Mouse (Mus musculus) heart, postnatal 14 days (tissue): Measurements from ENCODE around the gene Bcat1. TPM values are rescaled to one million over a fixed set of nuclear protein-coding genes. Genes with fewer than 3 reads are reported as not detected.

Experiments
- DNase-seq, 2 experiments: peaks; one replicate each; pipeline ENCODE4 v3.0.0; 2021 to 2022
- intact Hi-C: fragments of 180-260 bp; cut with DNase I; formaldehyde crosslinking; loops from one replicate; pipeline ENCODE4 v1.15.1; 2025
- total RNA-seq, 2 experiments: library from RNA; stranded (reverse); gene quantifications; 2 replicates each; pipeline ENCODE4 v1.2.3; 2021

The Bcat1 gene
- total RNA-seq, 2 experiments from 2014 or later = 2.2 to 2.5 TPM

GRCm38 (mm10) chr6:145017508-145017907 is 58.5 kb downstream of the Bcat1 start:
- no peak for DNase-seq
- intact Hi-C loops = no loop called here

- no peak for DNase-seq
- intact Hi-C loops = no loop called here
Observed at GRCm38 (mm10) chr6:145016639-145017038, 59.3 kb downstream of the Bcat1 start.

- intact Hi-C loops = no loop called here
- DNase-seq = no peak
Observed at GRCm38 (mm10) chr6:145014944-145015343, 61.0 kb downstream of the Bcat1 start.

GRCm38 (mm10) chr6:145012699-145013098 is 63.3 kb downstream of the Bcat1 start:
- peak; percentile 29 to 51 for DNase-seq
- intact Hi-C loops = no loop called here

- DNase-seq = no peak
- intact Hi-C loops = no loop called here
Observed at GRCm38 (mm10) chr6:145011141-145011540, 64.8 kb downstream of the Bcat1 start.

GRCm38 (mm10) chr6:145009859-145010818 is 65.8 kb downstream of the Bcat1 start:
- DNase-seq = peak in 1 of 2 experiments; percentile 32
- intact Hi-C loops = no loop called here

GRCm38 (mm10) chr6:145003459-145003858 is 72.5 kb downstream of the Bcat1 start:
- no peak for DNase-seq
- intact Hi-C loops = no loop called here

GRCm38 (mm10) chr6:145002094-145002936 is 73.7 kb downstream of the Bcat1 start:
- no peak for DNase-seq
- intact Hi-C loops = no loop called here

GRCm38 (mm10) chr6:145001493-145001892 is 74.5 kb downstream of the Bcat1 start:
- intact Hi-C loops = no loop called here
- DNase-seq = no peak

GRCm38 (mm10) chr6:144997229-144997628 is 78.8 kb downstream of the Bcat1 start:
- DNase-seq = no peak
- intact Hi-C loops = no loop called here

- intact Hi-C loops = no loop called here
- no peak for DNase-seq
Observed at GRCm38 (mm10) chr6:144992111-144992510, 83.9 kb downstream of the Bcat1 start.

GRCm38 (mm10) chr6:144989193-144989592 is 86.8 kb downstream of the Bcat1 start:
- DNase-seq = no peak
- intact Hi-C loops = no loop called here

- no peak for DNase-seq
- intact Hi-C loops = no loop called here
Observed at GRCm38 (mm10) chr6:144987676-144988075, 88.3 kb downstream of the Bcat1 start.

GRCm38 (mm10) chr6:144987216-144987615 is 88.8 kb downstream of the Bcat1 start:
- intact Hi-C loops = no loop called here
- no peak for DNase-seq

- intact Hi-C loops = no loop called here
- no peak for DNase-seq
Observed at GRCm38 (mm10) chr6:144984221-144984620, 91.8 kb downstream of the Bcat1 start.

GRCm38 (mm10) chr6:144982093-144982492 is 93.9 kb downstream of the Bcat1 start:
- intact Hi-C loops = no loop called here
- DNase-seq = no peak

GRCm38 (mm10) chr6:144972351-144972750 is 103.6 kb downstream of the Bcat1 start:
- DNase-seq = no peak
- intact Hi-C loops = no loop called here

- intact Hi-C loops = no loop called here
Observed at GRCm38 (mm10) chr6:144970900-144971299, 105.1 kb downstream of the Bcat1 start.

GRCm38 (mm10) chr6:144967536-144967935 is 108.4 kb downstream of the Bcat1 start:
- no peak for DNase-seq
- intact Hi-C loops = loop anchor here (10.0 kb wide), 1 partner anchor 1363 kb away; no protein-coding TSS in a partner anchor

More at GRCm38 (mm10) chr6:144970900-144971299, 105.1 kb downstream of the Bcat1 start:
- no peak for DNase-seq

- intact Hi-C loops = loop anchor here (5.0 to 10.0 kb wide), 2 partner anchors 1359 to 1592 kb away; no protein-coding TSS in a partner anchor
- no peak for DNase-seq
Observed at GRCm38 (mm10) chr6:144964205-144964604, 111.8 kb downstream of the Bcat1 start.

GRCm38 (mm10) chr6:144963156-144963555 is 112.8 kb downstream of the Bcat1 start:
- intact Hi-C loops = loop anchor here (5.0 to 10.0 kb wide), 2 partner anchors 1358 to 1591 kb away; no protein-coding TSS in a partner anchor
- DNase-seq = no peak
